Mouse (Mus musculus): Measurements from ENCODE around the gene Atp6v0d1. TPM values are rescaled to one million over a fixed set of nuclear protein-coding genes. Genes with fewer than 3 reads are reported as not detected.
"Not testable (repeated sequence)": the region's sequence is repeated elsewhere in the genome, so short reads cannot be mapped to it uniquely, and the experiment has no call there.

Gene Atp6v0d1
- polyA plus RNA-seq, 1 experiment from 2014 or later = 50.2 TPM

GRCm38 (mm10) chr8:105607684-105608083 is 41.8 kb upstream of the Atp6v0d1 start:
- H3K36me3 ChIP-seq (replicated peaks; ENCODE audit: insufficient read depth, low read length) = peaks cover 2% of the 10 kb centered on the region; the same call in 1 of the 2 replicates
- no peak for ATAC-seq
- DNase-seq = peak; percentile 54
- no peaks in the 10 kb centered on the region for H3K27me3 ChIP-seq (ENCODE audit: insufficient read depth, low read length)
- no peak overlapping the region for H3K9ac ChIP-seq (replicated peaks)
- no peak overlapping the region for H3K4me3 ChIP-seq (ENCODE audit: low read depth, low read length)
- H3K4me2 ChIP-seq (ENCODE audit: low read depth, low read length) = peak overlapping the region; percentile 97
- no peak overlapping the region for H3K27ac ChIP-seq (ENCODE audit: low read depth)
- WGBS (ENCODE audit: insufficient replicate concordance) = 20% methylated on average over 4 of the region's 4 CpGs
- H3K4me1 ChIP-seq (ENCODE audit: insufficient read depth) = peaks cover 41% of the 10 kb centered on the region
- H3K9me3 ChIP-seq (ENCODE audit: low read length) = no peaks in the 10 kb centered on the region
- TF ChIP-seq CTCF (IDR thresholded peaks at IDR 0.05; ENCODE audit: low read depth) (peak; percentile 75), EP300 (IDR thresholded peaks at IDR 0.05; ENCODE audit: low read depth) (no peak)

GRCm38 (mm10) chr8:105607062-105607461 is 41.2 kb upstream of the Atp6v0d1 start:
- WGBS (ENCODE audit: insufficient replicate concordance) = 7% methylated on average over 10 of the region's 10 CpGs
- peak overlapping the region; percentile 88 for H3K9ac ChIP-seq (replicated peaks)
- peak overlapping the region; percentile 75 for H3K27ac ChIP-seq (ENCODE audit: low read depth)

GRCm38 (mm10) chr8:105606189-105607023 is 40.6 kb upstream of the Atp6v0d1 start:
- Histone ChIP-seq H3K4me1 (ENCODE audit: insufficient read depth) (peaks cover 41% of the 10 kb centered on the region), H3K9ac (replicated peaks) (peak overlapping the region; percentile 88), H3K27ac (ENCODE audit: low read depth) (peak overlapping the region; percentile 75), H3K4me2 (ENCODE audit: low read depth, low read length) (peak overlapping the region; percentile 97), H3K27me3 (ENCODE audit: insufficient read depth, low read length) (no peaks in the 10 kb centered on the region), H3K9me3 (ENCODE audit: low read length) (no peaks in the 10 kb centered on the region), H3K36me3 (replicated peaks; ENCODE audit: insufficient read depth, low read length) (no peaks in the 10 kb centered on the region; the same call in 1 of the 2 replicates), H3K4me3 (ENCODE audit: low read depth, low read length) (peak overlapping the region; percentile 88)
- ATAC-seq (peak; percentile 61), DNase-seq (peak; percentile 78)
- under 1% methylated on average over 30 of the region's 30 CpGs for WGBS (ENCODE audit: insufficient replicate concordance)
- no peak for TF ChIP-seq EP300 (IDR thresholded peaks at IDR 0.05; ENCODE audit: low read depth)
- no peak for TF ChIP-seq CTCF (IDR thresholded peaks at IDR 0.05; ENCODE audit: low read depth)

More at GRCm38 (mm10) chr8:105607062-105607461, 41.2 kb upstream of the Atp6v0d1 start:
- ATAC-seq (no peak), DNase-seq (no peak)
- no peak for TF ChIP-seq CTCF (IDR thresholded peaks at IDR 0.05; ENCODE audit: low read depth)
- TF ChIP-seq EP300 (IDR thresholded peaks at IDR 0.05; ENCODE audit: low read depth) = no peak
- H3K9me3 ChIP-seq (ENCODE audit: low read length) = no peaks in the 10 kb centered on the region
- H3K4me2 ChIP-seq (ENCODE audit: low read depth, low read length) = peak overlapping the region; percentile 97
- H3K36me3 ChIP-seq (replicated peaks; ENCODE audit: insufficient read depth, low read length) = no peaks in the 10 kb centered on the region; the same call in 1 of the 2 replicates
- H3K4me3 ChIP-seq (ENCODE audit: low read depth, low read length) = peak overlapping the region; percentile 88
- H3K27me3 ChIP-seq (ENCODE audit: insufficient read depth, low read length) = no peaks in the 10 kb centered on the region
- H3K4me1 ChIP-seq (ENCODE audit: insufficient read depth) = peaks cover 41% of the 10 kb centered on the region

- H3K27me3 ChIP-seq (ENCODE audit: insufficient read depth, low read length) = no peaks in the 10 kb centered on the region
- H3K9ac ChIP-seq (replicated peaks) = peak overlapping the region; percentile 88
- H3K36me3 ChIP-seq (replicated peaks; ENCODE audit: insufficient read depth, low read length) = no peaks in the 10 kb centered on the region; the same call in 1 of the 2 replicates
- ATAC-seq (peak; percentile 53), DNase-seq (peak; percentile 66)
- H3K4me2 ChIP-seq (ENCODE audit: low read depth, low read length) = peak overlapping the region; percentile 97
- peak overlapping the region; percentile 75 for H3K27ac ChIP-seq (ENCODE audit: low read depth)
- no peaks in the 10 kb centered on the region for H3K9me3 ChIP-seq (ENCODE audit: low read length)
- under 1% methylated on average over 27 of the region's 39 CpGs for WGBS (ENCODE audit: insufficient replicate concordance)
- H3K4me1 ChIP-seq (ENCODE audit: insufficient read depth) = peaks cover 40% of the 10 kb centered on the region
- H3K4me3 ChIP-seq (ENCODE audit: low read depth, low read length) = peak overlapping the region; percentile 88
- no peak for TF ChIP-seq EP300 (IDR thresholded peaks at IDR 0.05; ENCODE audit: low read depth)
- no peak for TF ChIP-seq CTCF (IDR thresholded peaks at IDR 0.05; ENCODE audit: low read depth)
These were observed 39.8 kb upstream of the Atp6v0d1 start for GRCm38 (mm10) chr8:105605491-105606188.

GRCm38 (mm10) chr8:105604804-105605381 is 39.0 kb upstream of the Atp6v0d1 start, which contains the start of gene Ripor1:
Gene Ripor1 (plus strand): TSS chr8:105605255.
- H3K27ac ChIP-seq (ENCODE audit: low read depth) = peak within 1 kb of the TSS; percentile 75
- H3K36me3 ChIP-seq (replicated peaks; ENCODE audit: insufficient read depth, low read length) = no peaks in the 10 kb centered on the region
- 1% methylated on average over 40 of the region's 42 CpGs for WGBS (ENCODE audit: insufficient replicate concordance)
- DNase-seq (peak; percentile 88), ATAC-seq (peak; percentile 74)
- H3K4me2 ChIP-seq (ENCODE audit: low read depth, low read length) = peak within 1 kb of the TSS; percentile 97
- H3K9me3 ChIP-seq (ENCODE audit: low read length) = no peaks in the 10 kb centered on the region
- no peaks in the 10 kb centered on the region for H3K27me3 ChIP-seq (ENCODE audit: insufficient read depth, low read length)
- peaks cover 38% of the 10 kb centered on the region for H3K4me1 ChIP-seq (ENCODE audit: insufficient read depth)
- peak within 1 kb of the TSS; percentile 88 for H3K4me3 ChIP-seq (ENCODE audit: low read depth, low read length)
- H3K9ac ChIP-seq (replicated peaks) = peak within 1 kb of the TSS; percentile 88
- TF ChIP-seq EP300 (IDR thresholded peaks at IDR 0.05; ENCODE audit: low read depth) (peak; percentile 85), CTCF (IDR thresholded peaks at IDR 0.05; ENCODE audit: low read depth) (peak; percentile 61)

GRCm38 (mm10) chr8:105602540-105602939 is 36.7 kb upstream of the Atp6v0d1 start:
- 81% methylated on average over 2 of the region's 3 CpGs for WGBS (ENCODE audit: insufficient replicate concordance)
- not testable (repeated sequence) for ATAC-seq

More at GRCm38 (mm10) chr8:105602540-105602939, 36.7 kb upstream of the Atp6v0d1 start:
- not testable (repeated sequence) for DNase-seq; H3K27me3 ChIP-seq (ENCODE audit: insufficient read depth, low read length); H3K4me3 ChIP-seq (ENCODE audit: low read depth, low read length); H3K27ac ChIP-seq (ENCODE audit: low read depth); H3K36me3 ChIP-seq (replicated peaks; ENCODE audit: insufficient read depth, low read length); H3K9ac ChIP-seq (replicated peaks); H3K9me3 ChIP-seq (ENCODE audit: low read length); H3K4me2 ChIP-seq (ENCODE audit: low read depth, low read length)
- H3K4me1 ChIP-seq (ENCODE audit: insufficient read depth) = peaks cover 26% of the 10 kb centered on the region
